Mouse (Mus musculus): Measurements from ENCODE around the gene Trim21.

The Trim21 gene

DNA sequence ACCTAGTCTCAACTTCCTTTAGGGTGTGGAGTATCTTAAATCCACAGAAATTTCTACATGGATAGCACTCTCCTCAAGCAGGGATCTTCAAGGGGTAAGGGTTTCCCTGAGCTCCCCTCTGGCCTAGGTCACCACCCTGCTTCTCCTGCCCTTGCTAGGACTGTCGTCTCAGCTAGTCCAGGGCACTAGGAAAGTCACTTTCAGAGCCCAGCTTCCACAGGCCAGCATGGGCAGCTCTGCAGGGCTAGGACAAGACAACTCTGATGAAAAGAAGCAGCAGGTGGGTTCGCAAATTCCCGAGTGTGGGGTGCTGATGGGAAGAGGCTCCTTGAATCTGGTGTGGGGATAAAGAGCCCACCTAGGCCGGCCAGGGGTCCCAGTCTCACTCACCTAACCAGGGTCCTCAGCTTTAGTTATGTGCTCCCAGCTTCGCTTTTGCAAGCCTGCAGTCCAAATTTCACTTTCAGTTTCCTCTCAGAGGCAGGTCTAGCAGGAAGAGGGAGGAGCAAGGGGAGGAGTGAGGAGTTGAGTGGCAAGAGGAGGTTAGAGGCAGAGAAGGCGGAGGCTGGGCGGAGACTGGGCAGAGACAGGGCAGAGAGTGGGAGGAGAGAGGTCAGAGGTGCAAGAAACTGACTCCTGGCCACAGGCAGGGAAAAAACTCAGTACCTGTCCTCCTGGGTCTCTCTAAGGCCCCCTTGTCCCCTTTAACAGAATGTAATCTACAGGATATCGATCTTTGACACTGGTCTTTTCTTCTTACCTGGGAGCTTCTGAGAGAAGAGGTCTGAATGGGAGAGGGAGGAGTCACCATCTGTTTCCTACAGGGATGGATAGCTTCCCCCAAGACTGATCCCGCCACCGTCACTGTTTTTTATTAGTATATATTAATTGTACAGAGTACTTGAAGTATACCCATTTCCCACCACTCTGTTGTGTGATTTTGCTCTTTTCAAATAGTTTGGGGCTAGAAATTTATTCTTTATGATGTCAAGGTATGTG is at the start of gene Trim21:
Gene Trim21 (minus strand): TSS at position 488 of the 999 bp plus-strand sequence.
- DNase-seq (ENCODE audit: low spot score), result peak; percentile 85

GRCm38 (mm10) chr7:102597378-102598031 is 32.2 kb upstream of the Trim21 start, which contains the start of gene Olfr552:
Olfr552 (plus strand) TSS chr7:102597770.
- no peak for DNase-seq (ENCODE audit: low spot score)

- DNase-seq (ENCODE audit: low spot score), result no peak
Observed at GRCm38 (mm10) chr7:102591786-102592185, 26.5 kb upstream of the Trim21 start, which contains the start of gene Olfr551. Olfr551 (minus strand) TSS chr7:102591886.

GRCm38 (mm10) chr7:102575998-102576397 is 10.7 kb upstream of the Trim21 start:
- no peak for DNase-seq (ENCODE audit: low spot score)

DNA sequence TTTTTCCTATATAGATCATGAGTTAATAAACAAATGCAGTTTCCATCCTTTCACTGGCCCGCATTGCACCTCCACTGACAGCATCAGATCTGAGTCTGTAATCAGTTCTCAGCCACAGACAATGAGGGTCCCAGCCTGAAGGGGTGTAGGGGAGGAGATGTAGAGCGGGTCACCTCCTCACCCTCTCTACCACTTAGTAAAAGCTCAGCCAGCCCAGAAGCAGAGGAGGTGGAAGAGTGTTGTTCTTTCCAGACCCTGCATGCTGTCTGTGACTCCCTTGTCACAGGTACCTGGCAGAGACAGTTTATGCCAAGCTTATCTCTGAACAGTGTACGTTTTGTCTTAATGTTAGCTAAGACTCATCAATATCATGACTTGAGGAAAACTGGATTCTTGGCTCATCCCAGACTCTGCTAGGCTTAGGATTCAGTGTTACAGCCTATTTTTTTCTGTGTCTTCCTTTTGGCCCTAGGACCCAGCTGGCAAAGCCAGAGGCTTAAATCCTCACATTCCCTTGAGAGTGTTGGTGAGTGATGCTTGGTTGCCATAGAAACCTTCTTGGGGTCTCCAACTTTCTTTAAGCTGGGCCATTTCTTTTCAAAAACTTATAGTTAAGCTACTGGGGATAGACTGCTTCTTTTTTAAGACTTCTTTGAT is 8.0 kb upstream of the Trim21 start:
- no peak for DNase-seq (ENCODE audit: low spot score)

GRCm38 (mm10) chr7:102571142-102571541 is 5.9 kb upstream of the Trim21 start, which contains the start of gene Olfr550:
Olfr550 (plus strand) TSS chr7:102571442.
- DNase-seq (ENCODE audit: low spot score), result no peak

GRCm38 (mm10) chr7:102566219-102566618 is 933 bp upstream of the Trim21 start:
- DNase-seq (ENCODE audit: low spot score), result no peak

GRCm38 (mm10) chr7:102553279-102553678 is 12.0 kb downstream of the Trim21 start:
- no peak for DNase-seq (ENCODE audit: low spot score)

- no peak for DNase-seq (ENCODE audit: low spot score)
Observed at GRCm38 (mm10) chr7:102549570-102549969, 15.7 kb downstream of the Trim21 start, which contains the start of gene Olfr549. Olfr549 (plus strand) TSS chr7:102549870.

DNA sequence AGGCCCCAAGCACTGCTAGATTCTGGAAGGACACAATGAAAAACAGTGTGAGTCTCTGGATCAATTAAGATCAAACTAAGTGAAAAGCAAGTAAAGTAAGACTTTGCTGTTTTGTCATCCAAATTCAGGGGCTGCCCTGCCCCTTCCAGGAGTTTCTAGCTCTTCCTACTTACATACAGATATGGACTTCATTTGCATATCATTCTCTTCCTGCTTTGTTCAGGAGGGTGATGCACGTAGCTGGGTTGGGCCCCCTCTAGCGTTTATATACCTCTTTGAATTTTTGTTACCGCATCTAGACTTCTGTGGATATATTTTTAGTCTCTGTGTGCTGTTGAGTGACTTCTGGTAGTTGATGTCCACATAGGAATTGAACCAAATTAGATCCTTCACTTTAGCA is 24.0 kb downstream of the Trim21 start:
- no peak for DNase-seq (ENCODE audit: low spot score)

GRCm38 (mm10) chr7:102540596-102540995 is 24.7 kb downstream of the Trim21 start, which contains the start of gene Olfr548-ps1:
Olfr548-ps1 (plus strand) TSS chr7:102540896.
- DNase-seq (ENCODE audit: low spot score), result no peak

GRCm38 (mm10) chr7:102534449-102534848 is 30.8 kb downstream of the Trim21 start, which contains the start of gene Olfr547:
Olfr547 (plus strand) TSS chr7:102534749.
- DNase-seq (ENCODE audit: low spot score), result no peak

DNA sequence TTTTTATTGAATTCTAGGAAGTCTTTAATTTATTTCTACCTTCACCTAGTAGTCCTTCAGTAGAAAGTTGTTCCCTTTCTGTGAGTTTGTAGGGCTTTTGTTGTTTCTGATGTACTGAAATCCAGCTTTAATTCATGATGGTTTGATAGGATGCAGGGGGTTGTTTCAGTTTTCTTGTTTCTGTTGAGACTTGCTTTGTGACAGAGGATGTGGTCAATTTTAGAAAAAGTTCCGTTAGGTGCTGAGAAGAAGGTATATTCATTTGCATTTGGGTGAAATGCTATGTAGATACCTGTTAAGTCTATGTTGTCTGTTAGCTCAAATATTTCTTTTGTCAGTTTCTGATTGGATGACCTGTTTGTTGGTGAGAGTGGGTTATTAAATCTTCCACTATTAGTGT is 36.2 kb downstream of the Trim21 start:
- no peak for DNase-seq (ENCODE audit: low spot score)

DNA sequence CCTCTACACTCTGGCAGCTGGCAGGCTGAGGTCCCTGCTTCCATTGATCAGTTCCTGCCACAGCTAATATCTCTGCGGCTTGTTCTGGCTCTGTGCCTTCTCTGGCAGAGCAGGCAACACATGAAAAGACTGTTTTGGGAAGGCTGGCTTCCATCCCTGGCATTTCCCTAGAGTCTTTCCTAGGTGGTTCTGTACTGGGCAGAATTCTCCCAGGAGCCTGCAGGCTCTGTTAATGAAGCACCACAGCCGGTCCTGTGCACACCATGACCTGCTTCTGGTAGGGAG is 48.3 kb downstream of the Trim21 start:
- no peak for DNase-seq (ENCODE audit: low spot score)

- DNase-seq (ENCODE audit: low spot score), result no peak
Observed at GRCm38 (mm10) chr7:102516261-102517050, 48.8 kb downstream of the Trim21 start.

DNA sequence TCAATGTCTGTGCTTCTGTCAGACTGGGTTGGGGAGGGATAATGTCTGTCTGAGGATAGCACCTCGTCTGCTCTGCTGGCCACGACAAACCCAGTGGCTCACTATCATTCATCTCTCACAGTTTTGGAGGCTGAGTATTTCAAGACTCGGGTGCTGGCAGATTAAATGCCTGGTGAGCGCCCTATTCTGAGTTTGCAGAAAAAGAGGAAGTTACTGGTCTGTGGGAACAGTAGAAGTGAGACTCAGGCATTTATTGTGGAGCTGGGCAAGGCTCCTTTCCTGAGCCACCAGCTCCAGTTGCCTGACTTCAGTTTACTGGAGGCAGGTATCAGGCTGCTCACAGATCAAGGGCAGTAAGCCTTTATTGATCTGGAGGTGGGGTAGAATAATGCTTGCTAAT is 51.1 kb downstream of the Trim21 start:
- DNase-seq (ENCODE audit: low spot score), result no peak

DNA sequence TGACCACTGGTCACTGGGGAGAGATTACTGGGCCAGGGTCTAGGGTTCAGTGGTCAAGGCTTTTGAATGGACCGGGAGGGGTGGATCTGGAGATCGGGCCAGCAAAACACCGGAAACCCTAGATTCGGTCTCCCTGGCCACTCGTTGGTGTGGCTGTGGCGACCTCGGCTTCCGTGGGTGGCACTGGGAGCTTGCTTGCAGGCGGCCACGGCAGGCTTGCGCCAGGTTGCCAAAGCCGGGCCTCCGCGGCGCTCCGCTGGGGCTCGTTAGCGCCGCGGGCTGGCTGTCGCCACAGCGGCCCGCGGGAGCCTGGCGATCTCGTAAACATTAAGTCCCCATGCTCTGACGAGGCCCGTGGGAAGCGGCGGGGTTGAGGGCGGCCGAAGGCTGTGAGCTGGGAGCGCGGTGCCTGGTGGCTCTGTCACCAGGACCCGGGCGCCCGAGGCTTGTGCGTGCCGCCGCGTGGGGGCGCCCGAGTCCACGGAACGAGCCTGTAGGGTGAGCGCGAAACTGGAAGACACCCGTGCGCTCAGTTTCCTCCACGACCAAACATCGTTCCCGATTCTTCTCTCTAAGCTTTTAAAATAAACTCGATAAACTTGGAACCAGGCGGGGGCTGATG is 52.4 kb downstream of the Trim21 start:
- peak; percentile 64 for DNase-seq (ENCODE audit: low spot score)

GRCm38 (mm10) chr7:102511927-102512326 is 53.4 kb downstream of the Trim21 start:
- DNase-seq (ENCODE audit: low spot score), result no peak

DNA sequence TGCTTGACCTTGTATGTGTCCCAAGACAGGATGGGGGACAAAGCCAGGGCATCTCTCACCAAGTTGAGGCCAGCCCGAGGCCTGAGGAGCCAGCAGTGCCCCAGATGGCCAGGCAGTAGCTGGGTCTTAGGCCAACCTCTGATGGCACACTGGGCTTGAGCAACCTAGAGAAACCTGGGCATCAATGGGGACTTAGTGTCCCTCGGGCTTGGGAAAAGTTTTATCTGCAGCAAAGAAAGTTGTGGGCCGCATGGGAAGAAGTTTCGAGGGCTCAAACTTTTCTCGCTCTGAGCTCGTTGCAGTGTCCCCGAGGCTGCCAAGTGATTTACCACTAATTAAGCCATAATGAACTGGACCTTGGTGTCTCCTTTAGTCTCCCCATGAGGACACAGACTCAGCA is 55.6 kb downstream of the Trim21 start:
- no peak for DNase-seq (ENCODE audit: low spot score)

GRCm38 (mm10) chr7:102508666-102509065 is 56.6 kb downstream of the Trim21 start:
- DNase-seq (ENCODE audit: low spot score), result no peak

GRCm38 (mm10) chr7:102508066-102508465 is 57.2 kb downstream of the Trim21 start:
- DNase-seq (ENCODE audit: low spot score), result no peak
